Mouse (Mus musculus): ENCODE data around the gene Armc9.

Gene Armc9

GRCm38 (mm10) chr1:86174602-86175001 is 20.0 kb downstream of the Armc9 start:
- DNase-seq (ENCODE audit: low read depth, low spot score), result no peak

GRCm38 (mm10) chr1:86176066-86176465 is 21.5 kb downstream of the Armc9 start:
- no peak for DNase-seq (ENCODE audit: low read depth, low spot score)

DNA sequence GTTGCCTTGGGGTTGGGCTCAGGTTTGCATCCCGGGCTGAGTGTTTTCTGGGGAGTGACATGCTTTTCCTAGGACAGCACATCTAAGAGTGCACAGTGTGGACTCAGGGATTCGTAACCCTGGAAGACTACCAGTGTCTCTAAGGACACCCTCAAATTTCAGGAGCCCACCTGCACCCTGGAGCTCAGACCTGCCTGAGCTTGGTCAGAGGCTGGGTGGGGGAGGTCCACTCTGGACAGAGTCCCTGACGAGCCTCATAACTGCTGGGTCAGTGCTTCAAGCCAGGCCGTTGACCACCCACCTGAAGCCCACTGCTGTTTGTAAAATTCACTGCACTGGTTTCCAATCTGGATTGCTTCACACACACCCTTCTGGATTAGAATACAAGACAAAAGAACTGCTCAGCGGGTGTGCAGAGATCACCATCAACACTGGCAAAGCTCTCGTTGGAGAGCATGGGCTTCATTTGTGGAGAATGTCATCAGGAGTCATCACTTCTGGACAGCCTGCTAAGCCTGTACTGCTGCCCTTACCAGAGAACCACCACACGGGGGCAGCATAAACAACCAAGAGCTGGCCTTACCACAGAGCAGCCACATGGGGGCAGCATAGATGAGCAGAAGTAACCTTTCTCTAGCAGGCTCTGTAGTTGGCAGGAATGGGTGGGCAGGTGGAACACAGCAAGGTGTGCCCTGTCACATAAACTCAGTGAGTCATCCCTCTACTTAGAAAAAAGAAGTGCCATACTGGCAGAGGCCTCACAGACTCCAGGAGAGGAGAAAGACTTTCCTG is 24.1 kb downstream of the Armc9 start:
- peak; percentile 78 for DNase-seq (ENCODE audit: low read depth, low spot score)

DNA sequence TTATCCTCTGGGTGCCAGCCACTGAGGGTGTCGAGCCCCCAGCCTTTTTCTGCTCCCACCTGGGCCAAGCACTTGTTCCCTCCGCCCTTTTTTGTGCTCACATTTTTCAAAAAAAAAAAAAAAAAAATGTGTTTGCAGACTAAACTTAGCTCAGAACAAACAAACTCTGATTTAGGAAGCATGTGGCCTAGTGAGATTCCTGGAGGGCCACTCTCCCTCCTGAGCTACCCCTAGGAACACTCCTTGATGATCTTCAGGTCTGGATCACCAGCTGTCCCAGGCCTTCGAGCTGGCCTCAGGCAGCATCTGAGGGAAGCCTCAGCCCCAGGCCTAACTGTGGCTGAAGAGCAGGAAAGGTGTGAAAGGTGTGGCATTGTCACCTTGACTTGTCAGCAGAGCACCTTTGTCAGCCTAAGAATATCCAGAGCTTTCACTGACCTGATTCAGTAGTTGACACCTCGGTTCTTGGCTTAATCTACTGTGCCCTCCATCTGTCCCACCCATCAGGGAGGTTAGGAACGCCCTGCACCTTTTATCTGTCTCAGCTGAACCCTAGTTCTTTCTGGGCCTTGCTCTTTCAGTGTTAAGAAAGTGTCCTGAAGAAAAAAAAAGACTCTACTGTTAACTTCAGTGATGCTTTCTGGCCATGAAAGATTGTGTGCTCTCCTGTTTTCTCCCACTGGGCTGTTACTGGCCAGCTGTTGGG is 27.6 kb downstream of the Armc9 start:
- DNase-seq (ENCODE audit: low read depth, low spot score), result no peak

- DNase-seq (ENCODE audit: low read depth, low spot score), result no peak
Observed at GRCm38 (mm10) chr1:86183577-86184263, 29.1 kb downstream of the Armc9 start.

GRCm38 (mm10) chr1:86186762-86187161 is 32.2 kb downstream of the Armc9 start:
- no peak for DNase-seq (ENCODE audit: low read depth, low spot score)

DNA sequence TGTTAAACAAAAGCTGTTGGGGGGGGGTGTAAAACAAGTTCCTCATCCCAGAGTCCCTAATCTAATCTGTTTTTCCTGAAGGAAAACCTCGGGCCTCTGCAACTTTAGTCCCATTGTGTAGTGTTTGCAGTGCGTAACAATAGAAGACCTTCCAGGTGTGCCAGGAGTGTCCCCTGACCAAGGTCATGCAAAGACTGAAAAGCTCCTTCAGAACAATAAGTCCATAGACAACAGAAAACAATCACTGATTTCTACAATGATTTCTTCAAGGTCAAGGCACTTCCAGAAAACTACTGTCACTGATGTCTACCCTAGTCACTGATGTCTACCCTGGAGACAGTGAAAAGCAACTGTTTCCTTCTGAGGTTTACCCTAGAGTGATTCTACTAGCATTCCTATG is 33.3 kb downstream of the Armc9 start:
- no peak for DNase-seq (ENCODE audit: low read depth, low spot score)

DNA sequence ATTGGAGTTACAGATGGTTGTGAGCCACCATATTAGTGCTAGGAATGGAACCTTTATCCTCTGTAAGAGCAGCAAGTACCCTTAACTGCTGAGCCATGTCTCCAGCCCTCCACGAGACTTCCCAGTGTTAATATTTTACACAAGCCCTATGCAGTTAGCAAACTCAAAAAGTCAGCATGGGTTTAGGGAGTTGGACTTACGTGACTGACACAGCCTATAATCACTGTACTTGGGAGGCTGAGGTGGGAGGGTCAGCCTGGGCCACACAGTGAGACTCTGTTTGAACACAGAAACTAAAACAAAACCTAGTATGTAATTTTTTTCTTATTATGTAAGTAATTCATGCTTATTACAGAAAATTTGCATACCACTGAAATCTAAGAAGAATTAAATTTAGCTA is 33.7 kb downstream of the Armc9 start:
- DNase-seq (ENCODE audit: low read depth, low spot score), result no peak

- DNase-seq (ENCODE audit: low read depth, low spot score), result no peak
Observed at GRCm38 (mm10) chr1:86189034-86189702, 34.6 kb downstream of the Armc9 start.

DNA sequence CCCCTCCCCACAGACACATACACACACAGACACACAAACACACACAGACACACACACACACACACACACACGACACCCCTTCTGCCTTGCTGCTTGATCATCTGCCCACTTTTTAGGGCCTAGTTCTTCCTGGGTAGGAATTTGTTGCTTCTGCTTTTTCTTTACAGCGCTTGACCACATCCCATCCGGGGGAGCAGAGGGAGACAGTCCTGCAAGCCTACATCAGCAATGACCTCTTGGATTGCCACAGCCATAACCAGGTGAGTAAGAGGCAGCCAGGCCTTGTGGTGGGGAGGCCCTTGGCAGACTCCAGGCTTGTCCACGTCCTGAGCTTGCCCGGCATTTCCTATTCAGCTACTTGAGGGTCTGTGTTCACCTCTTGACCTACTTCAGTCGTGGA is 36.3 kb downstream of the Armc9 start:
- DNase-seq (ENCODE audit: low read depth, low spot score), result no peak

DNA sequence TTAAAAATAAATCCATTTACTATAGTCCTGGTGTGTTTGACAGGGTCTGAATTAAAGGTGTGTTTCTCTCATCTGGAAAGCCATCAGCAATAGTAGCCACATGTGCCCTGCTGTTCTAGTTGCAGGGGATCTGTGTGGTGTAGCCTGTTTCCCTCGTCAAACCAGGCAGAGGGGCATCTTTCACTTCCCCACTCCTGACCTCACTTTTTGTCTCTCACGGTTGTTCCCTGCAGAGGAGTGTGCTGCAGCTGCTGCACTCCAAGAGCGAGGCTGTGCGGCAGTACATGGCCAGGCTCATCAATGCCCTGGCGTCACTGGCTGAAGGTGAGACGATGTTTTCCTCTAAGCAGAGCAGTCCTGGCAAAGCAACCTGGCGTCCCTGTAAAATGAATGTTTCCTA is 39.5 kb downstream of the Armc9 start:
- DNase-seq (ENCODE audit: low read depth, low spot score), result no peak

DNA sequence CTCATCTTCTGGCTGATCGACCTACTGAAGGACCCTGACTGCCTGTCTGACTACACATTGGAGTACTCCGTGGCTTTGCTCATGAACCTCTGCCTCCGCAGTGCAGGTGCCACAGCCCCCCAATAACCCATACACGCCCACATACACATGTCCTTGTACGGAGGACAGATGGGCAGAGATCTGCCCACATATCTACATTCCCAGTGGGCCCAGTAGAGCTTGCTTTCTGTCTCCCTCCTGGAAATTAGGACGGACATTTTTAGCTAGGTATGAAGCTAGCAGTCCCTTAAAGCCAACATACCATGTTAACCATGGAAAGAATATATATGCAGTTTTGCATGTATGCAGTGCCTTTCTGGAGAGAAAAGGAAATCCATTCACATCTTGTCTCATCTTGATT is 43.7 kb downstream of the Armc9 start:
- no peak for DNase-seq (ENCODE audit: low read depth, low spot score)

- DNase-seq (ENCODE audit: low read depth, low spot score), result no peak
Observed at GRCm38 (mm10) chr1:86199026-86199425, 44.4 kb downstream of the Armc9 start.

DNA sequence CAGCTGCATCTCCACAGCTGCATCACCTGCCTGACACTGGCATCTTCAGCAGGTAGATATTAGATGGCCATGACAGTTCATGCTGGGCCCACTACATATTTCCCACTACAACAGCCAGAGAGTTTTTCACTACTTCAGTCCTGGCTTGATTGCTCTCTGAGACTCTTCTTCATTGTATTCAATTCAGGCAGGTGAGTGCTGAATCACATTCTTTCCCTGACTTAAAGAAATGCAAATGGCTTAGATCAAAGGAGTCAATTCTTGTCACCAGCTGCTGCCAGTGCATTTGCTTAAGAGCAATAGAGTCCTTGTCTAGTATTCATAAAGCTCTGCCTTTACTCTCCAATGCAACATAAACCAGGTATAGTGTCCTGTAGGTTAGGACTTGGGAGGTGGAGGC is 46.7 kb downstream of the Armc9 start:
- no peak for DNase-seq (ENCODE audit: low read depth, low spot score)

DNA sequence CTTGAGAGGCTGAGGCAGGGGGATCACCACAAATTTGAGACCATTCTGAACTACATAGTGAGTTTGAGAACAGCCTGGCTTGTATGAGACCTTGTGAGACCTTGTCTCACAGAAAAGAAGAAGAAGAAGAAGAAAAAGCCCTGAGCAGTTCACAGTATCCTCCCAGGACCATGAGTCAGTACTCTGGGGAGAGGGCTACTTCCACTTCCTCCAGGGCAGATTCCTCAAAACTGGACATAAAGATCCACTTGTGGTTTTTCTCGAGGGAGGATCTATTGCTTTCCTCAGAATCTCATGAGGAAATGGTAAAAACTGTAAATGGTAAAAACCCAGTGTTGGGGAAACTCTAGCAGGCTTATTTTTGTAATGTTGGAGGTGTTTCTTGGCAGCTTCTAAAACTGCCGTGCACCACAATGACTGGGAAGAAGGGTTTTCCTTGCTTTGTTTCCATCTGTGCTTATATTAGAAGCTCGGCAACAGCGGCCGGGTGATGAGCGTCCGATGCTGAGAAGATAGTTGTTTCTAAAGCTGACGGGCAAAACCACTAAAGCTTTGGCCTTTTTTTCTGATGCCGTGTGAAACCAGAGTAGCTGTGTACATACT is 48.1 kb downstream of the Armc9 start:
- no peak for DNase-seq (ENCODE audit: low read depth, low spot score)

GRCm38 (mm10) chr1:86210676-86211075 is 56.1 kb downstream of the Armc9 start:
- DNase-seq (ENCODE audit: low read depth, low spot score), result no peak

DNA sequence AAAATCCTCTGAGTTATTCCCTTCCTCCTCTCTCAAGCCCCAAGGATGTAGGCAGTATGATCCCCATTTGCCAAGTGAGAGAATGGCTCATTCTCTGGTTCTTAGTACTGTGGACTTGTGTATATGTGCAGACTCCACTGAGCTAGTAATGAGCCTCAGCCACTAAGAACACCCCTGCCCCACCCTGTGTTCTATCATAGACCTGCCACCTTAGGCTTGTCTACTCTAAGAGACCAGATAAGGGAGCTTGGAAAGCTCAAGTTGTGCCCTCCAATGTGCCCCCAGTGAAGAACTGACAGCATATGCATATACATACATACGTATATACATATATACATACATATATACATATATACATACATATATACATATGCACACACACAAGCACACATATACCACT is 56.9 kb downstream of the Armc9 start:
- DNase-seq (ENCODE audit: low read depth, low spot score), result no peak

GRCm38 (mm10) chr1:86212731-86213130 is 58.2 kb downstream of the Armc9 start:
- DNase-seq (ENCODE audit: low read depth, low spot score), result no peak

GRCm38 (mm10) chr1:86214158-86214557 is 59.6 kb downstream of the Armc9 start:
- peak; percentile 70 for DNase-seq (ENCODE audit: low read depth, low spot score)

GRCm38 (mm10) chr1:86215297-86215696 is 60.7 kb downstream of the Armc9 start:
- no peak for DNase-seq (ENCODE audit: low read depth, low spot score)

DNA sequence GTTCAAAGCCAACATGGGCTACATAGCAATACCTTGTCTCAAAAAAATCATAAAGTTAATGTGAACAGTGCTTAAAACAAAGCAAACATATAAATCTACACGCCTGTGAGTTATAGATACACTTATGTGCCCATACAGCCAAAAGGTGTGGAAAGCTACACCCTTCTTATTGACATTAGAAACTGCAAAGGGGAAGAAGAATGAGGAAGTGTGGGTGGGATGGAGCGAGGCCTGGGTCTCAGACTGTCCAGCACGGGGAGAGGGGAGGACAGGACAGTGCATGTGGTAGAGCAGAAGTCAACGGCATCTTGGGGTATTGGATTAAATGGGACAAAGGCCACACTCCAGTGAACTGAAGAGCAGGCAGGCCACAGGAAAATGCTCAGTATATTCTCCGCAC is 61.8 kb downstream of the Armc9 start:
- no peak for DNase-seq (ENCODE audit: low read depth, low spot score)

DNA sequence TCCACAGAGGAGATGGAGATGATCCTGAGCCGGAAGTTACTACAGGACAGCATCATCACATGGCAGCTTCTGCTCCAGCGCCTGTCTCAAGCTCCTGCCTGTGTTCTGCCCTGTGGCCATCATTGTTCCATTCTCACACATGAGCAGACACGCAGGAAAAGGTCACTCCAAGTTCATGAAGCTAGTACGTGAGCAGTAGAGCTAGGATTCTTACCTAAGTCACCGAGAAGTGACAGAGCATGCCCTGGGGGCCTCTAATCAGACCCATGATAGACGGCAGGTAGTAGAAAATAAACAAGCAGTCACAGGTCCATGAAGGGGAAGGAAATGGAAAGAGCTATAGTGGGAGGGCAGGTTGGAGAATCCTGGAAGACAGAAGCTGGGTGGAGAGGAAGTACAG is 63.4 kb downstream of the Armc9 start:
- no peak for DNase-seq (ENCODE audit: low read depth, low spot score)

Data from embryo, embryonic 11.5 days (tissue).